Mouse (Mus musculus): Measurements from ENCODE around the gene Psmb9. TPM values are rescaled to one million over a fixed set of nuclear protein-coding genes. Genes with fewer than 3 reads are reported as not detected.

Gene Psmb9
- polyA plus RNA-seq, 2 experiments: 2.2 to 3.4 TPM

GRCm38 (mm10) chr17:34201506-34202055 is 14.0 kb upstream of the Psmb9 start:
- Histone ChIP-seq H3K9ac (ENCODE audit: low read depth, low read length, severe bottlenecking) (no peak overlapping the region), H3K27ac (replicated peaks; ENCODE audit: low read depth, low read length) (no peak overlapping the region), H3K4me3 (replicated peaks; ENCODE audit: low read length) (no peak overlapping the region), H3K27me3 (ENCODE audit: control insufficient read depth, insufficient read depth, low read length) (peaks cover 42% of the 10 kb centered on the region), H3K4me2 (replicated peaks; ENCODE audit: low read depth, low read length, severe bottlenecking) (no peak overlapping the region), H3K9me3 (ENCODE audit: control insufficient read depth, low read length) (no peaks in the 10 kb centered on the region), H3K4me1 (ENCODE audit: control insufficient read depth, insufficient read depth, low read length) (peaks cover 3% of the 10 kb centered on the region; the same call in 1 of the 2 replicates), H3K36me3 (ENCODE audit: control insufficient read depth, insufficient read depth, low read length) (no peaks in the 10 kb centered on the region)
- 59% methylated on average over 7 of the region's 7 CpGs for WGBS
- ATAC-seq (ENCODE audit: low FRiP score, low read depth) (no peak), DNase-seq (ENCODE audit: low spot score) (no peak)
- no peak for TF ChIP-seq POLR2A (IDR thresholded peaks at IDR 0.05; ENCODE audit: borderline replicate concordance, extremely low read depth, insufficient read depth, insufficient read length)

GRCm38 (mm10) chr17:34200772-34201505 is 13.4 kb upstream of the Psmb9 start:
- ATAC-seq (ENCODE audit: low FRiP score, low read depth): no peak

GRCm38 (mm10) chr17:34200047-34200446 is 12.5 kb upstream of the Psmb9 start:
- no peak for TF ChIP-seq POLR2A (IDR thresholded peaks at IDR 0.05; ENCODE audit: borderline replicate concordance, extremely low read depth, insufficient read depth, insufficient read length)
- Histone ChIP-seq H3K27ac (replicated peaks; ENCODE audit: low read depth, low read length) (no peak overlapping the region), H3K9ac (ENCODE audit: low read depth, low read length, severe bottlenecking) (no peak overlapping the region), H3K9me3 (ENCODE audit: control insufficient read depth, low read length) (no peaks in the 10 kb centered on the region), H3K27me3 (ENCODE audit: control insufficient read depth, insufficient read depth, low read length) (peaks cover 46% of the 10 kb centered on the region), H3K4me3 (replicated peaks; ENCODE audit: low read length) (no peak overlapping the region), H3K4me1 (ENCODE audit: control insufficient read depth, insufficient read depth, low read length) (peaks cover 3% of the 10 kb centered on the region; the same call in 1 of the 2 replicates), H3K36me3 (ENCODE audit: control insufficient read depth, insufficient read depth, low read length) (no peaks in the 10 kb centered on the region), H3K4me2 (replicated peaks; ENCODE audit: low read depth, low read length, severe bottlenecking) (no peak overlapping the region)
- 85% methylated on average over 10 of the region's 10 CpGs for WGBS
- no peak for DNase-seq (ENCODE audit: low spot score)
- no peak for ATAC-seq (ENCODE audit: low FRiP score, low read depth)

More at GRCm38 (mm10) chr17:34200772-34201505, 13.4 kb upstream of the Psmb9 start:
- Histone ChIP-seq H3K9me3 (ENCODE audit: control insufficient read depth, low read length) (no peaks in the 10 kb centered on the region), H3K36me3 (ENCODE audit: control insufficient read depth, insufficient read depth, low read length) (no peaks in the 10 kb centered on the region), H3K4me2 (replicated peaks; ENCODE audit: low read depth, low read length, severe bottlenecking) (no peak overlapping the region), H3K4me1 (ENCODE audit: control insufficient read depth, insufficient read depth, low read length) (peaks cover 3% of the 10 kb centered on the region; the same call in 1 of the 2 replicates), H3K4me3 (replicated peaks; ENCODE audit: low read length) (no peak overlapping the region), H3K27me3 (ENCODE audit: control insufficient read depth, insufficient read depth, low read length) (peaks cover 47% of the 10 kb centered on the region), H3K9ac (ENCODE audit: low read depth, low read length, severe bottlenecking) (no peak overlapping the region), H3K27ac (replicated peaks; ENCODE audit: low read depth, low read length) (no peak overlapping the region)
- no peak for DNase-seq (ENCODE audit: low spot score)
- WGBS: 86% methylated on average over 16 of the region's 16 CpGs
- no peak for TF ChIP-seq POLR2A (IDR thresholded peaks at IDR 0.05; ENCODE audit: borderline replicate concordance, extremely low read depth, insufficient read depth, insufficient read length)

DNA sequence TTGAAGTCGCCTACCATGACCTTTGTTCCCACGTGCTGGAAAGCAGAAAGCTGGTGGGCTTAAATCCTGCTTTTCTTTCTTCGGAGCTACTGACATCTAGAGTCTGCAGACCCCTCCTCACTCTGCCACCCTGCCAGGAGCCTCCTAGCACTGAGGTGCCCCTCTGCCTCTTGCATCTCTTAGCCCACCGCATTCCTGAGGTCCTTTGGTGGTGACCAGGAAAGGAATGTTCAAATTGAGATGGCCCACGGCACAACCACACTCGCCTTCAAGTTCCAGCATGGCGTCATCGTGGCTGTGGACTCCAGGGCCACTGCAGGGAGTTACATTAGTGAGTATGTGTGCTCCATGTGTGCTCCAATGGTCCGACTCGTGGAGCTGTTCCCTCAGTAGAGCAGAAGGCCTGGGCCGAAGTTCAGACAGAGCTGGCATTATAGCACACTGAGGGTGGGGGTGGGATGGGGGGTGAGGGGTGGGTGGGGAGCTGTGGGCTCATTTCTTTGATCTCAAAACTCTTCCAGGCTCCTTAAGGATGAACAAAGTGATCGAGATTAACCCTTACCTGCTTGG is 11.6 kb upstream of the Psmb9 start:
- H3K36me3 ChIP-seq (ENCODE audit: control insufficient read depth, insufficient read depth, low read length): no peaks in the 10 kb centered on the region
- H3K9me3 ChIP-seq (ENCODE audit: control insufficient read depth, low read length): no peaks in the 10 kb centered on the region
- no peak overlapping the region for H3K9ac ChIP-seq (ENCODE audit: low read depth, low read length, severe bottlenecking)
- WGBS: 56% methylated on average over 12 of the region's 12 CpGs
- ATAC-seq (ENCODE audit: low FRiP score, low read depth) (no peak), DNase-seq (ENCODE audit: low spot score) (no peak)
- no peak overlapping the region for H3K4me2 ChIP-seq (replicated peaks; ENCODE audit: low read depth, low read length, severe bottlenecking)
- no peak overlapping the region for H3K4me3 ChIP-seq (replicated peaks; ENCODE audit: low read length)
- no peak for TF ChIP-seq POLR2A (IDR thresholded peaks at IDR 0.05; ENCODE audit: borderline replicate concordance, extremely low read depth, insufficient read depth, insufficient read length)
- peaks cover 3% of the 10 kb centered on the region; the same call in 1 of the 2 replicates for H3K4me1 ChIP-seq (ENCODE audit: control insufficient read depth, insufficient read depth, low read length)
- H3K27ac ChIP-seq (replicated peaks; ENCODE audit: low read depth, low read length): no peak overlapping the region
- H3K27me3 ChIP-seq (ENCODE audit: control insufficient read depth, insufficient read depth, low read length): peaks cover 49% of the 10 kb centered on the region

GRCm38 (mm10) chr17:34198521-34198912 is 11.0 kb upstream of the Psmb9 start:
- WGBS: 6% methylated on average over 11 of the region's 11 CpGs
- peaks cover 55% of the 10 kb centered on the region for H3K27me3 ChIP-seq (ENCODE audit: control insufficient read depth, insufficient read depth, low read length)
- peak overlapping the region; percentile 54 for H3K4me2 ChIP-seq (replicated peaks; ENCODE audit: low read depth, low read length, severe bottlenecking)
- no peak overlapping the region for H3K27ac ChIP-seq (replicated peaks; ENCODE audit: low read depth, low read length)
- peaks cover 3% of the 10 kb centered on the region; the same call in 1 of the 2 replicates for H3K4me1 ChIP-seq (ENCODE audit: control insufficient read depth, insufficient read depth, low read length)
- no peaks in the 10 kb centered on the region for H3K9me3 ChIP-seq (ENCODE audit: control insufficient read depth, low read length)
- no peak for TF ChIP-seq POLR2A (IDR thresholded peaks at IDR 0.05; ENCODE audit: borderline replicate concordance, extremely low read depth, insufficient read depth, insufficient read length)
- DNase-seq (ENCODE audit: low spot score): no peak
- H3K9ac ChIP-seq (ENCODE audit: low read depth, low read length, severe bottlenecking): no peak overlapping the region
- H3K4me3 ChIP-seq (replicated peaks; ENCODE audit: low read length): peak overlapping the region; percentile 33
- no peaks in the 10 kb centered on the region for H3K36me3 ChIP-seq (ENCODE audit: control insufficient read depth, insufficient read depth, low read length)
- no peak for ATAC-seq (ENCODE audit: low FRiP score, low read depth)

Measured in limb, embryonic 14.5 days (tissue).